Mouse (Mus musculus) skeletal muscle tissue, adult 2 months (tissue): ENCODE data around the gene Loxl1.
"Not testable (repeated sequence)": the region's sequence is repeated elsewhere in the genome, so short reads cannot be mapped to it uniquely, and the experiment has no call there.

Experiments used
- DNase-seq: peaks from one replicate; pipeline ENCODE4 v3.0.0-alpha.2; 2012; ENCODE audit warnings: low read depth, low spot score

Gene Loxl1

DNA sequence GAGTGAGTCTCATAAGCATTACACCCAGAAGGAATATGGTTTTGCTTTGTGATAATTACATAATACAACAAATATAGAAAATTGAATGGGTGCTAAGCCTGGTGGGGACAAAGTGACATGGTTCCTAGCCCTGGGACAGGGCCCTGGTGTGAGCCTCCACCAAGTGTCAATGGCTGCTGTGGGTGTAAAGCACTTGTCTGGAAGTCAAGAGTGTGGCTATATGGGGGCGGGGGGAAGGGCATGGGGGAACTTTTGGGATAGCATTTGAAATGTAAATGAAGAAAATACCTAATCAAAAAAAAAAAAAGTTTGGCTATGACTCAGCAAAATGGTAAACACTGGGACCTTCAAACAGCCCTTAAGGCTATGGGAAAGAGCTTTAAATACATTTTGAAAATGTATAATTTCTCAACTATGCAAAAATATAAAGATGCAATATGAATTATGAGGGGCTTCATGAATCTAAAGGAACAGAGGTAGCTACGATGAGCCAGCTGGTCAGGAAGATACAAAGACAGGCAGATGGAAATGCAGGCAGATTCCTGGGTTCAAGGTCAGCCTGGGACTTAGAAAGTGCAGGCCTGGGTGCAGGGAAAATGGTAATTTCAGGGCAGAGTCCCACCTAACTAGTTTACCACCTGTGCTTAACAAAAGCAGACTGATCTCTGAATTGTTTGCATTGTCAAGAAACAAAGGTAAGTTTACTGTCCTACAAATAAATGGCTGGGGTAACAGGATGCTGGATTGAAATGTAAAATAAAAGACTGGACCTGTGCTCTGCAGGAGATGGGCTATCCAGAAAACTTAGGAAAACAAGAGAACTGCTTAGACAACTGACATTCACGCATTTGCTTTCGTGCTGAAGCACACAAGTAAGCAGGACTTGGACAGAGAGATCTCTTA is 33.9 kb downstream of the Loxl1 start:
- DNase-seq, result no peak

GRCm38 (mm10) chr9:58278313-58278712 is 34.7 kb downstream of the Loxl1 start:
- no peak for DNase-seq

- DNase-seq, result no peak
Measured at GRCm38 (mm10) chr9:58276346-58276745, 36.6 kb downstream of the Loxl1 start.

GRCm38 (mm10) chr9:58275797-58276196 is 37.2 kb downstream of the Loxl1 start:
- no peak for DNase-seq

DNA sequence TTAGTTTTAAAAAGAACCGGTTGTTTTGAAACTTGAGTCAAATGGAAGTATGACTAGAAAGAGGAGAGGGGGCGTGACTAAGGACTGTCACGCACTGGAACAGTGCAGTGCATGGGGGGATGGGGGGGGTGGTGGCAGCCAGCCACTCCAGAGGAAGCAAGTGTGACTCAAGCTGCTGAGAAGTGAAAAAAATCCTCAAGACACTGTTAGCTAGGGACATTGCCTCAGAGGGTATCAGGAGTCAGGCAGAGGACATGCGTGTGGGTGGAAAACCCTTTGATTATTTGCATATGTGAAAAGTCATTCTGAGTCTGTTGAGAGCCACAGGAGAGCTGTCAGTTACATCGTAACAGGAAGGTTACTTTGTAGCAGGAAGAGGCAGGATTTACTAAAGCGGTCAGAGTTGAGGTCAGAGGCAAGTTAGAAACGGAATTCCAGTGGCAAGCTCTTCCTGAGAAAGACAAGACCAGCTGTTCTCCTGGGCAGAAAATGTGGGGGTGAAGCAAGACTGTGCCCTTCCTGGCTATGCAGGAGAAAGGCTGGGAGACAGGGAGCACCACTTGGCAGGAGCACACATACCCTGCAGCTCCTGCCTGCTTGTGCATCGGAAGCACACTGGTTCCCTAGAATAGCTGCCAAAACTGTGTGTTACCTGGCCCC is 37.7 kb downstream of the Loxl1 start:
- DNase-seq, result peak; percentile 75

DNA sequence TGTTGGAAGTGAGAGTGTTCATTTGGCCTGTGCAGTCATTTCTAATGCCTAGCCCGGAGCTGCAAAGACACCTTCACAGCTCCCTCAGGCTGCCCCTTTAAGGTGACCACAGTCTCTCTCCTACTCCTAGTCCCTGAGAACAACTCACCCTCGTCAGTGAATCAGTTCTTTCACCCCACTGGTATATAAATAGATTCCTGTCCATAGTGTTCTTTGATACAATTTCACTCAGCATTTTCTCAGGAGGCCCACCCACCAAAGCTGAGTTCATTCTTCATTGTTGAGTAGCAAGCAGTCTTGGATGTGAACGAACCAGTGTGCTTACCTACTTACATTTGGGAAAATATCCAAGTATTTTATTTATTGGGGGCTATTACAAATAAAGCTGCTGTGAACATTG is 38.4 kb downstream of the Loxl1 start:
- no peak for DNase-seq

DNA sequence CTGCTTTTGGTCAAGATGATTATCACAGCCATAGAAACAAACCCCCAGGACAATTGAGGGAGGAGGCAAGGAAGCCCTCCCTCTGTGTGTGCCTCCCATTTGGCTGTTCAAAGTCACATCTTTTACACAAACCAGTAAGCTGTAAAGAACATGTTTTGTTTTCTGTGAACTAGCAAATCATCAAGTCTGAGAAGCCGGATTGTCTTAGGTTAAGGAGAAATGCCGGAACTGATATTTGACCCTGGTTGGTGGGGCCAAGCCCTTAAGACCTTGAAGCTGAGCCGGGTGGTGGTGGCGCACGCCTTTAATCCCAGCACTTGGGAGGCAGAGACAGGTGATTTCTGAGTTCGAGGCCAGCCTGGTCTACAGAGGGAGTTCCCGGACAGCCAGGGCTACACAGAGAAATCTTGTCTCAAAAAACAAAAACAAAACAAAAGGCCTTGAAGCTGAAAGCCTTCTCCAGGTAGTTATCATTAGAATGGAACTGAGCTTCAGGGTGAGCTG is 38.8 kb downstream of the Loxl1 start:
- no peak for DNase-seq

GRCm38 (mm10) chr9:58272855-58273254 is 40.1 kb downstream of the Loxl1 start:
- DNase-seq, result no peak

DNA sequence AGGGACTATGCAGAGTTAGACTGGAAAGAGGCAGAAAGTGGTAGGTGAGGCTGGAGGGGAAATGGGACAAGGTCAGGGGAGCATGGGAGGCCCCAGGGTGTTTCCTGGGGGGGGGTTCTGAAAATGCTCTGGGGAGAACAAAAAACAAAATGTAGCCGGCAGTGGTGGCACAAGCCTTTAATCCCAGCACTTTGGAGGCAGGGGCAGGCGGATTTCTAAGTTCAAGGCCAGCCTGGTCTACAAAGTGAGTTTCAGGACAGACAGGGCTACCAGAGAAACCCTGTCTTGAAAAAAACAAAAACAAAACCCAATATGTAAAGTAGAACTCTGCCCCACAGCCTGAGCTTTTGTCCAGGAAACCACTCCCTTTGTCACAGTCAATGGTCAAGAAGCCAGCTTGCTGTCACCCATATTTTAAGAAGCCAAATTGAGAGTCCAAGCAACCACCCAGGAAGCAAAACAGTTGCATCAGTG is 40.9 kb downstream of the Loxl1 start:
- no peak for DNase-seq

DNA sequence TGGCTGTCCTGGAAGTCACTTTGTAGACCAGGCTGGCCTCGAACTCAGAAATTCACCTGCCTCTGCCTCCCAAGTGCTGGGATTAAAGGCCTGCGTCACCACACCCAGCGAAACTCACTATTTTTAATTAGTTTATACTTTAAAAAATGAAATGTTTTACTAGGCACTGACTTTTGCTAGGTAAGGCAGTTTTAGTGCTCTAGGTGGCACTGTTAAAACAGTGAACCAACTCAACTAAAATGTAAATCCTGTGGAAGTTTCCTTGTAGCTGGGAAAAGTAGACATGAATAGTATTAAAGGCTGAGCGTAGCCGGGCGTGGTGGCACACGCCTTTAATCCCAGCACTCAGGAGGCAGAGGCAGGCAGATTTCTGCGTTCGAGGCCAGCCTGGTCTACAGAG is 41.4 kb downstream of the Loxl1 start:
- DNase-seq, result not testable (repeated sequence)

GRCm38 (mm10) chr9:58271109-58271508 is 41.9 kb downstream of the Loxl1 start:
- DNase-seq, result no peak

- no peak for DNase-seq
Measured at GRCm38 (mm10) chr9:58270081-58270480, 42.9 kb downstream of the Loxl1 start.

DNA sequence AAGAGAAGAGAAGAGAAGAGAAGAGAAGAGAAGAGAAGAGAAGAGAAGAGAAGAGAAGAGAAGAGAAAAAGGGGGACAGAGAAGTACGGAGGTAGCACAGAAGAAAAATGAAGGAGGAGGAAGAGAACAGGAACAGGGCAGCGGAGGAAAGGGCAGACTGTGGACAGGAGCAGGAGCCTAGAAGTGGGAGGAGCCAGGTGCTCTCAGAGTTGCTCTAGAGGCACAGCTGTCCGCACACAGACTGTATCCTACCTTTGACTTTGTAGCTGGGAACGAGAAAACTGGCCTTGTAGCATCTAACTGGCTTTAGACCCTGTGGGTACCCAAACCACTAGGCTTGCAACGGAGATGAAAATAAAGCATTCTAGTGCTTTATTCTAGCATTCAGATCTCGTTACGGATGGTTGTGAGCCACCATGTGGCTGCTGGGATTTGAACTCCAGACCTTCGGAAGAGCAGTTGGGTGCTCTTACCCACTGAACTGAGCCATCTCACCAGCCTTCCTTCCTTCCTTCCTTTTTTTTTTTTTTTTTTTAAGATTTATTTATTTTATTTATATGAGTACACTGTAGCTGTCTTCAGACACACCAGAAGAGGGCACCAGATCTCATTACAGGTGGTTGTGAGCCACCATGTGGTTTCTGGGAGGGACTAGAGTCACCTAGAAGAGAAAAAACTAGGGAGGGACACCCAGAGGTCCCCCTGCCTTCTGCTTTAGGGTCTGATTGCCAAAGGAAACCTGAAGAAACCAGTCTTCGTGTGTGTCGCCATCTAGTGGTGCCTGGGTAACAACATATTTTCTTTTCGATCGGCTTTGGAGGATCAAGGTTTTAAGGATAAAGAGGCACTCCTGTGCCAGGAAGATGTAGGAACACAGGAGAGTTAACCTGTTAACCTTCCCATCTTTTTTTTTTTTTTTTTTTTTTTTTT is 44.3 kb downstream of the Loxl1 start:
- DNase-seq, result peak; percentile 47

DNA sequence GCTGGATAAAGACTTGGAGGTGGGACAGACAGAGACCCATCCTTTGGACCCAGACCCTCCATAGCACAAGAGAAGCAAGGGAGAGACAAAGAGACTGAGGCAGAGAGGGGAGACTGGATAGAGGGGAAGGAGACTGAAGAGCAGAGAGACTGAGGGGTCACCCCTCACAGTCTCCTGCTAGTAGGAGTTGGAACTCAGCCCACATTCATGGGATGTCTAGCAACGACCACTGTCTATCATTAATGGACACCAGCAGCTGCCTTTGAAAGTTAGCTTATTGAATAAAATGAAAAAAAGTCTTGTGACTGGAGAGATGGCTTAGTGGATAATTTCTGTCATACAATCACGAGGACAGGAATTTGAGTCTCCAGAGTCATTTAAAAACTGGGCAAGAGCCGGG is 45.9 kb downstream of the Loxl1 start:
- no peak for DNase-seq

DNA sequence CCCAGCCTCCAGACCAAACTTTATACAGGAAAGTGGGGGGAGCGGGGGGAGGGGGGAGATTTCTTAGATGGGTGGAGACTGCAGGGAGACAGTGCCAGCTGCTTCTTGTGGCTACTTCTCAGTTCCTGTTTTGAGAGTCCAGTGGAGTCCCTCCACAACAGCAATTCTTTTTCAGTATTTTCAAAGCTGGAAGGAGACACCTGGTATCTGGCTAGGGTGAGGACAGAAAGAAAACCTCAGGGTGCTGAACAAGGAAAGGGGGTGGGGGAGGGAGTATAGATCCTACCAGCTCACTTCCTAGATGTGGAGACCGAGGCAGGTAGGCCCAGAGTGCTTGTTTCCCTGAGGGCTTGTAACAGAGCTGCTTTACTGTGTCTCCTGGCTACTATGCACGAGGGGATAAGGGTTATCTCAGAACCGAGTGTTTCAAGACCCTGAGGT is 46.4 kb downstream of the Loxl1 start:
- no peak for DNase-seq

DNA sequence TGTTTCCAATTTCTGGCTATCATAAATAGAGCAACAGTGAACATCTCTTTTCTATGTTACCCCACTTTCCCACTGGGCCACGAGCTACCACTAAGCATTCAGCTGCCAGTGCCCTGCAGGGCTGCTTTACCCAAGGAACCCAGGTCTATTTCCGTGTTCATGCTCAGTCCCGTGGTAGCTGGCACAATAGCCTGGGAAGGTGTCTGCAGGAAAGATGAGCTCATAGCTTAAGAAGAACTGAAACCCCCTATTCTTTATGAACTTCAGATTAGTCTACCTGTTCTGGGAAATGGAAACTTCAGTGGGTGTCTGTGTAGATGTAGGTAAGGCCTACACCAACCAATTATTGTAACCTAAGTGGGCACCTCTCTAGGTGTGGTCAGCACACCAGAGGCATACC is 47.6 kb downstream of the Loxl1 start:
- no peak for DNase-seq

DNA sequence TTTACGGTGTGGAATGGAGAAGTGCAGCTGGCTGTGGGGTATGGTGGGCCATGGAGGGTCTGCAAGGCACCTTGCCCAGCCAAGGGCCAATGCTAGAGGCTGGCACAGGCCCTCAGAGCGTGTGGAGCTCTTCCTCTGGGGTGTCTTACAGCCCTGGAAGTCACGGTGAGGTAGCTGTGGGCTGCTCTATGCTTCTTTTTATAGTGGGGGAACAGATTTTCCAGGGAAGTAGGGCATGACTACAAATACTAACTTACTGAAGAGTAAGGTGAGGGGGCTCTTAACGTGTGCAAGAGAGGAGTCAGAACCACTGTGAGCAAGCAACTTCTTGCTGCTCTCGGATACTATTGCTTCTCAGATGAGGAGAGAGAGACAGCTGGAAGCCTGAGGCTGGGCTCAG is 50.5 kb downstream of the Loxl1 start:
- DNase-seq, result no peak

GRCm38 (mm10) chr9:58255704-58256685 is 57.0 kb downstream of the Loxl1 start:
- no peak for DNase-seq

- DNase-seq, result no peak
Measured at GRCm38 (mm10) chr9:58255105-58255504, 57.9 kb downstream of the Loxl1 start.

DNA sequence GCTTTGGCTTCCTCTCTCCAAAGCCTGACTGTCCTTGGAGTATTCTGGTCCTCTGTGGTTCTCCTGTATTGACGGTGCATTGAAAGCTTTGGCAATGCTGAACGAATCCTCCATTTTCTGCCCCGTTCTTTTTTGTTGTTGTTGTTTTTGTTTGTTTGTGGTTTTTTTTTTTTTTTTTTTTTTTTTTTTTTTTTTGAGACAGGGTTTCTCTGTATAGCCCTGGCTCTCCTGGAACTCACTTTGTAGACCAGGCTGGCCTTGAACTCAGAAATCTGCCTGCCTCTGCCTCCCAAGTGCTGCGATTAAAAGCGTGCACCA is 59.2 kb downstream of the Loxl1 start:
- not testable (repeated sequence) for DNase-seq
